In the genomic region with DNA sequence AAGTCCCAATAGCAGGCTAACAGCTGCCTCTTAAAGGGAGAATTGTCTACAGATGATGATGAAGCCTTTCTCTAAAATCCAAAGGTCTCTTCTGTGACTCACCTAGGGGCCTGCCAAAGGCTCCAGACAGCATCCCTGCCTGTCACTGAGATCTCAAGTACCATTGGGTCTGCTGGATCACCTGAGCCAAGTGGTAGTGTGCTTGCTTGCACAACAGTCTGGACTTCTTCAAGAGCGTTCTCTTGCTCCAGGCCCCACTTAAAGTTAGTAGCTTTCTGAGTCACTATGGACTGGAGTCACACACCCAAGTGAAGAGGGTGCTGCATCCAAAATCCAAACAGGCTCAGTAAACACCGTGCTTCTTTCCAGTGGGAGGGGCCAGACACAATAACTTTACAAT, we compare ENCODE assay signal across 9 mouse cellular contexts. TPM values are rescaled to one million over a fixed set of nuclear protein-coding genes. Genes with fewer than 3 reads are reported as not detected.
DNase-seq lines count a peak whose midpoint lies in the region.
"Had no signal": no experiment of that assay in that cellular context is flagged by ENCODE, and none has a peak within 500 bp of the region (broad histone marks: within the 10 kb centered on the region; RNA-seq: fewer than 3 reads in every experiment).

No protein-coding gene starts in this region.

- intact Hi-C loops in gastrocnemius, postnatal 36 days (cut with DNase I), result no loop called here

- DNase-seq in heart, adult 11 months, result peak; percentile 86
- no peak for DNase-seq in heart, adult 8-10 months (ENCODE audit: low spot score)
- DNase-seq in lung, adult 18-20 months, result peak; percentile 67 to 76
- DNase-seq in lung, postnatal 14 days, result peak; percentile 10
- no peak for DNase-seq in layer of hippocampus, adult 8-10 months (ENCODE audit: low spot score in 2 of 2)
- DNase-seq in gastrocnemius, postnatal 36 days, result no peak
- DNase-seq in adrenal gland, postnatal 10 days, result no peak
- DNase-seq: adrenal gland, adult 8-10 months; heart, adult 2 months had no signal

RNA-seq across cellular contexts. Expression of a gene that starts 1.4 kb away (rescaled TPM):
- 100 to 1,000 TPM; 478 to 547 (median 493) TPM for total RNA-seq in heart, adult 8-10 months (2022)
- 100 to 1,000 TPM; 122 to 136 (median 131) TPM for total RNA-seq in layer of hippocampus, adult 8-10 months (2022)
- total RNA-seq in gastrocnemius, postnatal 36 days (2021), result 100 to 1,000 TPM; 325 to 363 TPM
- 100 to 1,000 TPM; 856 to 921 TPM for total RNA-seq in adrenal gland, postnatal 10 days (2021)

RNA-seq across cellular contexts. Expression of a gene that starts 25.4 kb away (rescaled TPM):
- total RNA-seq in heart, adult 8-10 months (2022), result under 1 TPM; 0.03 to 0.14 (median 0.08) TPM
- 1 to 10 TPM in 2 of 4 experiments, under 1 TPM in 2; 0.83 to 1.5 (median 1.1) TPM for total RNA-seq in layer of hippocampus, adult 8-10 months (2022)
- not detected for total RNA-seq in gastrocnemius, postnatal 36 days (2021)
- under 1 TPM; 0.12 to 0.21 TPM for total RNA-seq in adrenal gland, postnatal 10 days (2021)

Comparison
In these comparisons a context has a peak if more than half of its experiments do, and no peak if none do; other contexts are left out.
1. DNase-seq: peak in heart, adult 11 months (single experiment), lung, adult 18-20 months (2 of 2) and lung, postnatal 14 days (single experiment); none in heart, adult 8-10 months (single experiment), layer of hippocampus, adult 8-10 months (0 of 2), gastrocnemius, postnatal 36 days (0 of 2) and adrenal gland, postnatal 10 days (single experiment).